In the genomic region with DNA sequence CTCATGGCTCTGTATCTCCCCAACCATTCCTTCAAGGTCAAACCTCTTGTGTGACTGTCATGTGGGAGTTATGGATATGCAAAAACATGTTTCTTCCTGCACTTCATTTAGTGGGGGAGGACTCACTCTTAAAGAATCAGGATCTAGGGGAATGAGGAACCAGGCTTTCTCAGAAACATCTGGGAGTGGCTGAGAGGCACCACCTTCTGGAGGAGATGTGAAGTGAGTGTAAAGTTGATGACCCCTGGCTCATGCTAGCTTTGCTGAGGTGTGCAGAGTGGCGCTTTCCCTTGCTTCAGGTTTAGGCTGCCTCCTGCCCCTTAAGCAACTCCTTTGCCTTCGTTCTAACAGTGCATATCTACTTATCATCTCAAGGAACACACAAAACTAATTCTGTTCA, we compare ENCODE assay signal across 10 mouse cellular contexts.
DNase-seq lines count a peak whose midpoint lies in the region; ATAC-seq and TF ChIP-seq lines count a peak whose summit lies in the region.
"Had no signal": no experiment of that assay in that cellular context is flagged by ENCODE, and none has a peak within 500 bp of the region (broad histone marks: within the 10 kb centered on the region; RNA-seq: fewer than 3 reads in every experiment).

No protein-coding gene starts in this region.

- 85% methylated on average over 2 of the region's 2 CpGs for WGBS in hindbrain, postnatal 0 days
- WGBS in hindbrain, embryonic 12.5 days, result 67% methylated on average over 2 of the region's 2 CpGs

- peak; percentile 5; the same call in 1 of the 2 replicates for TF ChIP-seq CTCF in hindbrain, postnatal 0 days (IDR thresholded peaks at IDR 0.05; ENCODE audit: low read depth)

- no peaks in the 10 kb centered on the region for H3K27me3 ChIP-seq in hindbrain, postnatal 0 days (ENCODE audit: insufficient read depth, low read length)
- H3K27me3 ChIP-seq in hindbrain, embryonic 12.5 days, result no peaks in the 10 kb centered on the region
- H3K27me3 ChIP-seq: megakaryocyte, embryonic 14.5 days had no signal

- H3K4me3 ChIP-seq in hindbrain, postnatal 0 days (ENCODE audit: low read length), result no peak overlapping the region
- H3K4me3 ChIP-seq in hindbrain, embryonic 12.5 days, result no peak overlapping the region
- H3K4me3 ChIP-seq: megakaryocyte, embryonic 14.5 days had no signal

- ATAC-seq in hindbrain, postnatal 0 days, result no peak
- ATAC-seq in hindbrain, embryonic 12.5 days (ENCODE audit: low FRiP score), result no peak

- no peak overlapping the region for H3K27ac ChIP-seq in hindbrain, postnatal 0 days
- H3K27ac ChIP-seq in hindbrain, embryonic 12.5 days, result no peak overlapping the region
- H3K27ac ChIP-seq: hindbrain, embryonic 14.5 days had no signal

- DNase-seq in hindbrain, postnatal 0 days (ENCODE audit: low spot score), result no peak
- DNase-seq in retina, embryonic 14.5 days (ENCODE audit: low spot score), result peak; percentile 4
- DNase-seq in retina, postnatal 1 day, result no peak
- peak; percentile 18 for DNase-seq in kidney, postnatal 10 days
- DNase-seq in cerebellum, adult 9-11 months, result no peak
- DNase-seq in spleen, postnatal 4 days (ENCODE audit: low spot score in 2 of 2), result no peak
- DNase-seq in Muller cell, postnatal 12 days (ENCODE audit: inconsistent ontology term), result no peak

- H3K9me3 ChIP-seq in hindbrain, postnatal 0 days (ENCODE audit: low read length), result no peaks in the 10 kb centered on the region
- H3K9me3 ChIP-seq in hindbrain, embryonic 12.5 days (replicated peaks), result no peaks in the 10 kb centered on the region
- H3K9me3 ChIP-seq: megakaryocyte, embryonic 14.5 days had no signal

- H3K4me2 ChIP-seq in hindbrain, postnatal 0 days (ENCODE audit: low read depth, low read length), result no peak overlapping the region
- H3K4me2 ChIP-seq in hindbrain, embryonic 12.5 days (replicated peaks), result no peak overlapping the region
- H3K4me2 ChIP-seq: hindbrain, embryonic 14.5 days had no signal

- H3K4me1 ChIP-seq in hindbrain, postnatal 0 days (ENCODE audit: insufficient read depth, low read length), result no peaks in the 10 kb centered on the region
- no peaks in the 10 kb centered on the region for H3K4me1 ChIP-seq in hindbrain, embryonic 12.5 days

- H3K9ac ChIP-seq in hindbrain, postnatal 0 days (replicated peaks; ENCODE audit: low read length), result no peak overlapping the region
- no peak overlapping the region for H3K9ac ChIP-seq in hindbrain, embryonic 12.5 days
- H3K9ac ChIP-seq: hindbrain, embryonic 14.5 days had no signal

- no peaks in the 10 kb centered on the region for H3K36me3 ChIP-seq in hindbrain, postnatal 0 days (ENCODE audit: insufficient read depth, low read length)
- H3K36me3 ChIP-seq in hindbrain, embryonic 12.5 days, result no peaks in the 10 kb centered on the region

Comparison
In these comparisons a context has a peak if more than half of its experiments do, and no peak if none do; other contexts are left out.
1. DNase-seq: peak in retina, embryonic 14.5 days (single experiment) and kidney, postnatal 10 days (single experiment); none in hindbrain, postnatal 0 days (single experiment), retina, postnatal 1 day (single experiment), cerebellum, adult 9-11 months (single experiment), spleen, postnatal 4 days (0 of 2) and Muller cell, postnatal 12 days (single experiment).